Mouse (Mus musculus) NIH3T3 (cell line): Measurements from ENCODE around the gene Scg3.
"Not testable (repeated sequence)": the region's sequence is repeated elsewhere in the genome, so short reads cannot be mapped to it uniquely, and the experiment has no call there.

Experiments
- DNase-seq: peaks from one replicate; pipeline ENCODE4 v3.0.0-alpha.2; 2012; ENCODE audit warnings: low read depth

The Scg3 gene

DNA sequence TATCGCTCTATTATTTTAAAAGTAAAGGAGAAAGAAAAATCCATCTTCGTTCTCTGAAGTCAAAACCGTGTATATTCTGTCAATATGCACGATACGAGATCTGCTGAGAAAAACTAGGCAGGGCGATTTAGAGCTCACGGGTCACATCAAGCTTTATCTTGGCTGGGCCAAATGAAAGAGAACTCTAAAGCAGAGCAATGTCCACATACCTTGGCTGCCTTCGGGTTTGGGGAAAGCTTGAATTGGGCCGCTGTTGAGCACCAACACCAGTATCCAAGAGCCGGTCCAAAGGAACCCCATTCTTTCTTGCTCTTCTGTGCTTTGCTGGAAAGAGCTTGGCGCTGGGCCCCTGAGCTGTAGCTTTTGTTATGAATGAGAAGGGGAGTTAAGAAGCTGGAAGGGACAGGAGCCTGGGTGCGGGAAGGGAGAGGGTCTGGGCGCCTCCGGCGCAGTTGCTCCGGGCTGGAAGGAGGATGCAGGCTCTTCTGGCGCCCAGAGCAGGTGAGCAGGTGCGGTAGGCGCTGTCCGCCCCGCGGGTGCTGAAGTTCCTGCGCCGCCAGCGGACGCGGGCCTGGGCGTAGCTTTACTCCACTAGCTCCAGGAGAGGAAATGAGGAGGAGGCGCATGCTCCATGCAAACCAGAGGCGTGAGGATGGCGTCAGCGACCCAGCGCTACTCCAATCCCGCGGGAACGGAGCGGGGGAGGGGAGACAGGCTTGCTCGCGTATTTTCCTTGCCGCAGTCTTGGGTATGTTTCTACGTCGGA is at the start of gene Scg3:
Scg3 (minus strand) TSS at position 631 of the 766 bp plus-strand sequence.
- no peak for DNase-seq

DNA sequence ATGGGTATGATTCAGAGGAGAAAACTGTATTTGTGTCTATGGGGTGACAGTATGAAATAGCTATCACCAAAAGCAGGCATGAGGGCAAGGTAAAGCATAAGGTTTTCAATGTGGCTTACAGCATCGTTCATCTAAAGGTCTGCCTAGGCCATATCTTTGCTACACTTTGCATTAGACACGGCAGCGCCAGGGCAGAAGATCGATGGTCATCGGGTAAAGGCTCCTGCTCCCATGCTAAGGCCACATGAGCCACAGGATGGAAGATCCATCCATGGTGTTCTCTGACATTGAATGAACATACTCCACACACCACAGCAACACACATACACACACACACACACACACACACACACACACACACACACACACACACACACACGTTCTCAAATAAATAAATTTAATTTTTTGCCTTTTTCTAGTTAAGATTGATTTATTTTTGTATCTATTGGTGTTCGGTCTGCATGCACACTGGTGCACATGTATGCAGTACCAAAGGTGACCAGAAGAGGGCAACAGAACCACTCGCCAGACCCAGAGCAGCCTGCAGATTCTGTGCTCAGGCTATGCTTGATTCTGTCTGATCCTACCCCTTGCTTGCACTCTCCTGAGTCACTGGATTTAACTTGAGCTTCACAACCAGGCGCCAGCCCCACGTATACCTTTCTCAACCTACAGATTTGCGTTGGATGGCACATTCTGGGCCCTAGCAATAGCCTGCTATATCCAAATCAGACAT is 36.3 kb upstream of the Scg3 start:
- peak; percentile 79 for DNase-seq

DNA sequence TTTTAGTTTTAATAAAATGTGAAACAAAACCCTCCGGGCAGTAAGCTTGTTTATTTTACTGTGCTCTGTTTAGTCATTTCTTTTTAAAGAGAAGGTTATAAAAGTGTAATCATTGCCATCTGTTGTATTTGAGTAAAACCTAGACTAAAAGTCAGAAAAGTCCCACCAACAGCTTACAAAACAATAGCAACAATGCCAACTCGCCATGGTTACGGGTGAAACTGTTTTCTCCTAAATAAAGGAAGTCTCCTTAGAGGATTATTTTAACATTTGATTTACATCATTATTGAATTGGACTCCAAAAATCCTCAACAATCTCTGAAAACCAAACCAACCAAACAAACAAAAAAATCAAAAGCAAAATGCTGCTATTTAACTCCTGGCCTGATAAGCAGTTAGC is 35.6 kb upstream of the Scg3 start:
- DNase-seq = peak; percentile 52

DNA sequence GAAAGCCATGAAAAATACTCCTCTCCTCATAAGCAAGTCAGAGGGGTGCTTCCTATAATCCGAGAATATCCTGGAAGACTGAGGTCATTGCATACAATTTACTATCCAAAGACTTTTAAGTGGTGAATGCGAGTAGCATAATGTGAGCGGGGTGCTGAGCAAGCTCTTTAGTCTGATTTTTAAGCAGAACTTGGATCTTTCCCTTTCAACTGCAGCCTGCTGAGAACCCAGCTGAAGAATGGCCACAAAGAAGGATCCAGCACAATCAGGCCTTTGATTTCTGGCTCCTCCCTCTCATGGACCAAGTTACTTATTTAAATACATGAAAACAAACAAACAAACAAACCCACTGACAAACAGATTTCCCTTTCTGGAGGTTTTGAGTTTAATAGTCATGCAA is 916 bp upstream of the Scg3 start:
- no peak for DNase-seq

DNA sequence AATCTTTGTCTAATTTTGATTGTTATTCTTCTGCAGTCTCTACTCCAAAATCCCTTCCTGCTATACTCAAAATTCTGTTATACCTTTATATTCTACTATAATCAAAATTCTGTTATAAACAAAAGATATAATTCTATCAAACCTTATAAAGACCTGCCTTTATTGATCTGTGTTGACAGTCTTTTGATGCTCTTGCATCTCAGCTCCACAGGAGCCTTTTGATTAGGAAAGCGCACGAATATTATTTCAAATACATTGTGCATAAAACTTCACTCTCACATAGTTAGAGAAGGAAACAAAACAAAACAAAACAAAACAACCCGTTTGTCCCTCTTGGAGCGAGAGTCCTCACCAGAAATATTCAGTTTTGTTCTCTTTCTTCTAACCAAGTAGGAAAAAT is 436 bp upstream of the Scg3 start:
- no peak for DNase-seq

DNA sequence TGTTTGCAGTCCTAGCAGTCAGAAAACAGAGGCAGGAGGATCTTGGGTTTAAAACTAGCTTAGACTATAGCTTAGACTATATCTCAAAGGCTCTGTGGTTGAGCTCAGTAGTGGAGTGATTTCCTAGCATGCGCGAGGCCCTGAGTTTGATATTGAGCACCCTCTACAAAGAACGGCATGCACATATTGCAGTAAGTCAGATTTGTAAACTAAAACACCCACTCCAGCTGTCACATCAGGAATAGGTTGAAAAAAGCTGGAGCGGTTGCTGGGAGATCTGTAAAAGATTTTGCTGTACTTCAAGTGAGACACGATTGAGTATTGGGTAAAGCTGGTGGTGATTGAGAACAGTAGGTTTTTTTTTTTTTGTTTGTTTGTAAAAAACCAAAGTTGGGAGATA is 3.2 kb downstream of the Scg3 start:
- no peak for DNase-seq

DNA sequence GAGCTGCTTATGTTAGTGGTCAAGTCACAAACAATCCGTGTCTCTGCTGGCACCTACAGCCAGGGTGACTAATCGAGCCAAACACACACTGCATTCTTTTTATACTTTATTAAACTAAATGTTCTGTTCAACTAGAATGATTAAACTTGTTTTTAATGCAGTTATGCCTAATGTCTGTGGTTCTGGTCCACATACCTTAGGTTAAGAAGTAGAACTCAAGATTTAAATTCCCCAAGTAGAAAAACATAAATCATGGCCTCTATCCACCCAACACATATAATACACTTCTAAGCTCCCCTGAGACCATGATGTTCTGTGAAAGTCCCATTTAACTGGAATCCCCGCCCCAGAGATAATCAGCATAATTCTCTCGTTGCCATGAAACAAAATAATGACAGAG is 4.2 kb downstream of the Scg3 start:
- DNase-seq = no peak

DNA sequence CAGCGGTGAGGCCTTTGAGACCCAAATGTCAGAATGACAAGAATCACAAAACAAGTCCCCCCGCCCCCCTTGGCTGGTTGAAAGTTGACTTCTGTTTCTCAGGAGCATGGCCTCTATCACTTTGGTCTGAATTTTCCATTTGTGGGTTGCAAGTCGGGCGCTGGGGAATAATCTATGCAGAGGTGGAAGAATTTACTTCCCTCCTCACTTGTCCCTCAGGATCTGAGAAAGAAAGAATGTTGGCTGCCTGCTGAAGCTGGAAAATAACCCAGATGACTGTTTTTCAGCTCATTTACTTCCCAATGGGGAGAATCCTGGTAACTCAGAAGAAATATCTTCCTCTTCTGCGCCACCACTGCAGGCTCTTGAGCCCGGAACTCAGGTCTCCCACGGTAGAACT is 5.5 kb downstream of the Scg3 start:
- DNase-seq = no peak

DNA sequence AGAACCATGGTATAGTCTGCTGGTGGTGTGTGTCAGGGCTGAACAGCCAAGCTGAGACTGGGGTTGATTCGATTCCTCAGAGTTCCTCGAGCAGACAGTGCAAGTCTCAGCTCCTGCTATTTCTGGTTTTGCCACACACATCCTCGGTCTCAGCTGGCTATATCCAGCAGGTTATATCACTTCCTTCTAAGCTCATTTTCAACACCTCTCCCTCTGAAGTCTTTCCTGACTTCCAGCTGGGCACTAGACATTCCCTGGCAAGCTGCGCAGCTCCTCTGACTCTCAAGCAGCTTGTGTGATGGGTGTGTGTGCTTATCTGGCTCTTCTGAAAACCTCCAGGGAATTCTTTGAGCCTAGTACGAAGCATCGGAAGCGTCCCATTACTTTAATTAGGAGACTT is 7.6 kb downstream of the Scg3 start:
- DNase-seq = no peak

DNA sequence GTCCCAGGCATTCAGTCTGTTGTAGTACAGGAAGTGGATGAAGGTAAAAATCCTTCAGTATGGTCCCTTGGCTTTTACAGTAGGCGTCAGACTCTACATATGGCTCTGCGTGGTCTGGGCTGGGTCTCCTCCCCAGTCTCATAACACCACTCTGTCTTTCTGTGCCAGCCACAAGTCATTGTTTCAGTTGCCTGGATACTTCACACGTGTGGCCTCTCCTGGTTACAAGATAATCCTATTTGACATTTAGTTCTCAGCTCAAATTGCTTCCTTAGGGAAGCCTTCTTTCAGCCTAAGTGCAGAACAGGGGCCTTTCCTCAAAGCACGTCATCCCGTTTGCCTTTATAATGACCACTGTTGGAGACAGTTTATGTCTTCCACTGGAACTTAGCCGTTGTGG is 11.1 kb downstream of the Scg3 start:
- no peak for DNase-seq

DNA sequence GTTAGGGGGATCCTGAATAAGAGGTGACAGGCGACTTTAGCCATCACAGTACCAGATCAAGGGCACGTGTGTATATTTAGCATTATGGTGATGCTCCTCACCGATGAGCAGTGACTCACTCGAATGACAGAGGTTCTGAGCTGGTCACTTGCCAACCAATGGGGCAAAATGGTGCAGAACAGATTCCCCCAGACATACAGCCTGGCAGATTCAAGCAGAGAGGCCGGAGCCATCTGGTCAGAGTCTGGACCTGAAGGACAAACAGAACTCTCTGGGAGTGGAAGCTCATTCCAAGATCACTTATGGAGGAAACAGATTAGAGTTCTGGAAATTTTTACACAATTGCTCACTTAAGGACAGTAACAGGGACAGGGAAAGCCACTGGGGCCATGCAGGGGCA is 17.2 kb downstream of the Scg3 start:
- DNase-seq = no peak

DNA sequence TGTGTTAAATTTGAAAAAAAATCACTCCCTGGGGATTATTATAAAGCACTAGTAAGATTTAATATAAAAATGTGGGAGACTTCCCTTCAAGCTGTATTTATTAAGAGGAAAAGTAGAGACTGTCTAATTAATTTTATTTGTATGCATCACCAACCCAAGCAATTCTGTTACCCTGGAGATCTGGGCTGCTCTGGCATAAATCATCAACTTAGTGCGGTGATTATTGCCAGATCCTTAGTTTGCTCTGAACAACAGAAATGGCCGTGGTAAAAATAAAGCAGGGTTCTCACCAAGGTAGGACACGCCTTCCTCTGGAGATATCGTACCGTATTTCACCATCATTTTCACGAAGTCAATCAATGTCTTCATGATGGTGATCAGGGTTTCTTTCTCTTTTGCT is 18.5 kb downstream of the Scg3 start:
- DNase-seq = no peak

DNA sequence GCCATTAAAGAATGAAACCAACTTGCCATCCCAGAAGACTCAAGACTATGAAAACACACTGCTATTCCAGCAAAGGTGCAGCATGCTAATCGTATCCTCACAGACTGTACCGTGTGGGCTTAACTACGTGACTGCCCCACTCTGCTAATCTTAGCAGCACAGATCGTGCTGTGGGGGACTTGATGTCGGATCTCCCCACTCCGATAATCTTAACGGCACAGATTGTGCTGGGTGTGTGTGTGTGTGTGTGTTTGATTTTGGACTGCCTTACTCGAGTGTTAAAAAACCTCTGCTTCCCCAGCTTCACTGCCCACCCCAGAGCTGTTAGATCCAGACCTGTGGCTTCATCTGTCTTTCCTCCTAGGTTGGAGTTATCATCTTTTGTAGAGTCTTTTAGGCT is 22.9 kb downstream of the Scg3 start:
- no peak for DNase-seq

DNA sequence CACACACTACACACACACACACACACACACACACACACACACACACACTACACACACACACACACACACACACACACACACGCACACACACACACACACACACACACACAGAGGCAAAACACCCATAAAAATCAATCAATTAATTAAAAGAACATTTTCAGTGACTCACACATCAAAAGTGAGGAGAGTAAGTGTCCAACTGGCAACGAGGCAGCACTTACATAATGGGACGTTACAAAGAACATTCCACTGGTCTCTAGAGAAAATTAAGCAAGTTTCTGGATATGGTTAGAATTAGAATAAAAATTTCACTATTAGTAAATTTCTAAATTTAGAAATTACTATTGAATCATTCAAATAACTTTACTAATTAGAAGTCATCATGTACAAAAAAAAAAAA is 27.4 kb downstream of the Scg3 start:
- DNase-seq = not testable (repeated sequence)

DNA sequence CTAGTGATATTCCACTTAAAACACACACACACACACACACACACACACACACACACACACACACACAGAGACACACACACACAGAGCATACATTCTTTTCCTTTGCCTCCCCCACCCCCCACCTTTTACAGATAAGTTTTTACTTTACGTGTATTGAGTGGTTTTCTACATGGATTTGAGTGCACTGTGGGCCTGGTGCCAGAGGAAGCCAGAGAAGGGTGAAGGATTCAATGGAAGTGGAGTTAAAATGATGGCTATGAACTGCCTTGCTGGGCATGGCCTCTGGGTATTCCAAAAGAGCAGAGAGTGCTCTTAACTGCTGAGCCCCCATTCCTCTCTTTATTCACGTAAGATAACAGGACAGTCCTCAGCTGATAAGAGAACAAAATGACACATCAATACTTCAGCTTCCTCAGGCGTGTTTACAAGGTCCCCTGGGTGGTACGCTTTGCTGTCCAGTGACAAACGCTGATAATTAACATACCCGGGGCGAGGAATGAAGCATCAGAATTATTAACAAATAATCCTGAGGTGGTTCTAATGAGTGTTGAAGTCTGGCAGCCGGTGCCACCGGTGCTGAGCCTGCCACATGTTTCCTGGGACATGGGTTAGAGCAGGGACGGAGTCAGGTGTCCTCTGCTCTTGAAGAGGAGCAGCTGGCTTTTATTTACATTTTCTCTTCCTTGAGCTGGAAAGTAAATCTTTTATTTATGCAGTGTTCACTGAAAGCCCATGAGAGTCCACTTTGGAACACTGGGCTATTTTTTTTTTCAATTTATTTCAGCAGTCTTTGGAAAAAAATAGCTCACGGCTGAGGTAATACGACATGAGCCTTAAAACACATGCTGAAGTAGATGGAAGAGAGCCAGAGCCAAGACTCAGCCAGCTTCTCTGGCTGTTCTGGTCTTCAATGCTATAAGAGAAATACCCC is 29.6 kb downstream of the Scg3 start:
- DNase-seq = peak; percentile 59

DNA sequence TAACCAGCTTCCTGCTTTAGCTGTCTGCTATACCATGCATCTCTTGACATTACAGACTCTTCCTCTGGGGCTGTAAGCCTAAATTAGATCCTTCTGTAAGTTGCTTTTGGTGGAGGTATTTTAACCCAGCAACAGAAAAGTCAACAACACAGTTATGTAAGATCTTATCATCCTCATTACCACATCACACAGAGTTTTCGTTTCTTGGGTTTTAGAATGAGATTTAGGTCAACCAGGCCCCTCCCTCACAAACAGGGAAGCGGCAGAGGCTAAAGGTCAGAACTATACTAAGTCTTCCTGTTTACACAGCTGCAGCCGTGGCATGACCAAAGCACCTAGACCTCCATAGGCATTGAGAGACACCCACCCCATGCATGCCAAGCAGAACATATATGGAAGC is 38.5 kb downstream of the Scg3 start:
- no peak for DNase-seq

DNA sequence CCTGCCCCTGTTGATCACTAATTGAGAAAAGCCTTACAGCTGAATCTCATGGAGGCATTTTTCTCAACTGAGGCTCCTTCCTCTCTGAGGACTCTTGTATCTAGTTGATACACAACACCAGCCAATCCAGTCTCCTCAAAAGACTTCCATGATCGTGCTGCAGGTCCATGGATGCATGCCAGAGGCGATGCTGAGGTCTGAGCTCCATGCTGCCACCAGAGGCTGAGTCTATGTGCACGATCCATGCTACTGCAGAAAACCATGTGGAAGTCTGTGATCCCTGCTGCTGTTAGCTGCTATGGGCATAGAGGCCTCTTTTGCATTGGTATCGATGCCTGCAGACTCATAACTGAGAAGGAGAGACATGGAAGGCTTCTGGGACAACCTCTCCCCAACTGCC is 49.6 kb downstream of the Scg3 start:
- DNase-seq = peak; percentile 9

DNA sequence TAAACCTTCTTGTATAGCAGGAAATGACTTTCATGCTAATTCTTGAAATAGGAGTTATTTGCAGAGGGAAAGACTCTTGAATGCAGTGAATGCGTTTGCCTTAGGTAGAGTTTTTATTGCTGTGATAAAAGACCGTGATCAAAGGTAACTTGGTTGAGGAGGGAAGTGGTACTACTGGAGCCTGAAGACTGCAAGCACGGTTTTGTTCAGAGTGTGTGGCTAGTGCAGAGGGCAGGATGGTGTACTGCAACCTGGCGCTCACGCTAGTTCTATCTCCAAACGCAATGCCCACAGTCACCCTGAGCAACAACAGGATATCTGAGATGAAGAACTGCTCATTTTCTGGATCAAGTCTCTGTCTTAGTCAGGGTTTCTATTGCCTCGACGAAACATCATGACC is 50.3 kb downstream of the Scg3 start:
- DNase-seq = no peak

DNA sequence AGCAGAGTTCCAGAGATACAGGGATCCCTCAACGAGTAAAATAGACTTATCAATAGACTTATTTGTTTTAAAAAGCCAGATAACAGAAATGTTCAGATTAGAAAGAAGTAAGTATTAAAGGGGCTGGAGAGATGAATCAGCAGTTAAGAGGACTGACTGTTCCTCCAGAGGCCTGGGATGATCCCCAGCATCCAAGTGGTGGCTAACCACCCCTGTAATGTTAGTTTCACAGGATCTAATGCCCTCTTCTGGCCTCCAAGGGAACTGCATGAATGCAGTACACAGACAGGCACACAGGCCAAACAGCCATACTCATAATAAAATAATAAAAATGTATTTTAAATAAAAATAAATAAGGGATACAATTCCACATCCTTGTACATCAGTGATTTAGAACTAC is 51.0 kb downstream of the Scg3 start:
- DNase-seq = no peak

DNA sequence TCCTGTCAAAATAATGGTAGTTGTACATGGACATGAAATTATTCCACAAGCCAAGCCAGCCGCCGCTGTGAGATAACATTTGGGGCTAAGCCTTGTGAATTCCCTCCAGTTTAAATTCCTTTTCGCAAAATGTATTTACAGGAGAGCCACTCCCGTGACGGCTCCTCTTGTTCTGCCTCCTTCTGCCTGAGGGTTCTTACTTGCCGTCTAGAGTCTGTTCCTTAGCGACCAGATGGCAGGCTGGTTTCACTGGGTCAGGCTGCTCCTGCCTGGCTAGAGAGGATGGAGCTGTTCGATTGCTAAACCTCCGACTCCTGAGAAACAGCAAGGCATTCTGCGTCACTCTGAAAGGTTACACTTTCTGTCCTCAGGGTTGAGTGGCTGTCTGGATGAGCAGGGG is 51.7 kb downstream of the Scg3 start:
- DNase-seq = no peak

DNA sequence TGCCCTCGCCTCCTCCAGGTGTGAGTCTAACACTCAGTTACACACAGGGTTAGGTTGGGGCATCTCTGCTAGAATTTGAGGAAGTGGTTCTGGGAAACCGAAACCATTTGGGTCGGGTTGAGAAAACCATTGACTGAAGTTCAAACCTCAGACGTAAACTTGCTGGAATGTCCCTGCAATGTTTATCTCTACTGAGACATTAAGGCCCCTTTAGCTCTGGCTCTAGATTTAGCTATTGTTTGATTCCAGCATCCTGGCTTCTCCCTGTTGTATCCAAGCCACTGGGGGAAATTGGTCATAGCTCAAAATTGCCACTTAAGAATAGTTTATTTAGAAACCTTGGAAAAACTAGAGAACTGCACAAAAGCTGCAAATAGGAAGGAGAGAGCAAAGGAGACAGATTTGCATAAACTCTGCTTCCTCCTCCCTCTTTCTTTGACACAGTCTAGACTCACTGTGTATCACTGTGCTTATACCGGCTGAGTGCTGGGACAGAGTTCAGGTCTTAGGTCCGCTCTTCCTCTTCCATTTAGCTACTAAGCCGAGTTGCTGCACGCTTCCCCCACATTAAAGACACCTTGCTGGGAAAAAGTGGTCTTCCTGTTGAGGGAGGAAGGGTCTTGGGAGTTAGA is 52.9 kb downstream of the Scg3 start:
- no peak for DNase-seq

DNA sequence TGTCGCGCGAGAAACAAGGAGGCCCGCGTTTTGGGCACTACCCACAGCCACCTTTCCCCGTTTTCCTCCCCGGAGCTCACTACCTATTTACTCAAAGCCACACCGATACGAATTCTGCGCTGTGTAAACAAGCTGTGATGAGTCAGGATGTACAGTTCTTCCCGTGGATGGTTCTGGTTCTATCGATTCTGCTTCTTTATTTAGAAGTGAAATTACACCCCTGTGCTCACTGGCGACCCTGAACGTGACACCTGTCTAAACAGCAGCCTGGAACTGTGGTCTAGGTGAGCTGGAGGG is 57.6 kb downstream of the Scg3 start:
- no peak for DNase-seq
